Mouse (Mus musculus): ENCODE results near the gene Tesmin. TPM values are rescaled to one million over a fixed set of nuclear protein-coding genes. Genes with fewer than 3 reads are reported as not detected.

The Tesmin gene
- polyA plus RNA-seq, 1 experiment = not detected

GRCm38 (mm10) chr19:3375945-3376495 lies 12.6 kb upstream of the Tesmin start:
- H3K4me1 ChIP-seq (ENCODE audit: control insufficient read depth, insufficient read depth, low read length) = peaks cover 13% of the 10 kb centered on the region
- H3K4me3 ChIP-seq (replicated peaks; ENCODE audit: control insufficient read depth, low read depth, low read length) = no peak overlapping the region
- peak overlapping the region; percentile 74; the same call in 1 of the 2 replicates for H3K27ac ChIP-seq (ENCODE audit: control insufficient read depth, insufficient read depth, low read depth, low read length, poor library complexity)
- 88% methylated on average over 7 of the region's 7 CpGs for WGBS
- no peak for TF ChIP-seq POLR2A (IDR thresholded peaks at IDR 0.05; ENCODE audit: borderline replicate concordance, control insufficient read depth, low read depth, low read length)
- no peak for TF ChIP-seq CTCF (IDR thresholded peaks at IDR 0.05; ENCODE audit: control insufficient read depth, insufficient read depth, low read length)

- peak overlapping the region; percentile 92 for H3K27ac ChIP-seq (ENCODE audit: control insufficient read depth, insufficient read depth, low read depth, low read length, poor library complexity)
- WGBS = 11% methylated on average over 4 of the region's 4 CpGs
Observed at GRCm38 (mm10) chr19:3376966-3377715, 11.5 kb upstream of the Tesmin start.

GRCm38 (mm10) chr19:3378614-3379013 lies 10.0 kb upstream of the Tesmin start:
- H3K27ac ChIP-seq (ENCODE audit: control insufficient read depth, insufficient read depth, low read depth, low read length, poor library complexity) = peak overlapping the region; percentile 92; the same call in 1 of the 2 replicates
- peaks cover 13% of the 10 kb centered on the region for H3K4me1 ChIP-seq (ENCODE audit: control insufficient read depth, insufficient read depth, low read length)
- 63% methylated on average over 3 of the region's 3 CpGs for WGBS
- no peak overlapping the region for H3K4me3 ChIP-seq (replicated peaks; ENCODE audit: control insufficient read depth, low read depth, low read length)
- no peak for TF ChIP-seq POLR2A (IDR thresholded peaks at IDR 0.05; ENCODE audit: borderline replicate concordance, control insufficient read depth, low read depth, low read length)
- no peak for TF ChIP-seq CTCF (IDR thresholded peaks at IDR 0.05; ENCODE audit: control insufficient read depth, insufficient read depth, low read length)

More at GRCm38 (mm10) chr19:3376966-3377715, 11.5 kb upstream of the Tesmin start:
- Histone ChIP-seq H3K4me3 (replicated peaks; ENCODE audit: control insufficient read depth, low read depth, low read length) (peak overlapping the region; percentile 20), H3K4me1 (ENCODE audit: control insufficient read depth, insufficient read depth, low read length) (peaks cover 13% of the 10 kb centered on the region)
- TF ChIP-seq CTCF (IDR thresholded peaks at IDR 0.05; ENCODE audit: control insufficient read depth, insufficient read depth, low read length) (no peak), POLR2A (IDR thresholded peaks at IDR 0.05; ENCODE audit: borderline replicate concordance, control insufficient read depth, low read depth, low read length) (no peak)

- TF ChIP-seq POLR2A (IDR thresholded peaks at IDR 0.05; ENCODE audit: borderline replicate concordance, control insufficient read depth, low read depth, low read length) = no peak
- TF ChIP-seq CTCF (IDR thresholded peaks at IDR 0.05; ENCODE audit: control insufficient read depth, insufficient read depth, low read length) = no peak
- no peaks in the 10 kb centered on the region; the same call in 1 of the 2 replicates for H3K4me1 ChIP-seq (ENCODE audit: control insufficient read depth, insufficient read depth, low read length)
- no peak overlapping the region for H3K27ac ChIP-seq (ENCODE audit: control insufficient read depth, insufficient read depth, low read depth, low read length, poor library complexity)
- WGBS = 51% methylated on average over 6 of the region's 6 CpGs
- no peak overlapping the region for H3K4me3 ChIP-seq (replicated peaks; ENCODE audit: control insufficient read depth, low read depth, low read length)
Observed at GRCm38 (mm10) chr19:3388061-3388460, 596 bp upstream of the Tesmin start.

- TF ChIP-seq CTCF (IDR thresholded peaks at IDR 0.05; ENCODE audit: control insufficient read depth, insufficient read depth, low read length) (peak; percentile 73), POLR2A (IDR thresholded peaks at IDR 0.05; ENCODE audit: borderline replicate concordance, control insufficient read depth, low read depth, low read length) (peak; percentile 29; the same call in 1 of the 2 replicates)
- WGBS = under 1% methylated on average over 43 of the region's 43 CpGs
- Histone ChIP-seq H3K4me1 (ENCODE audit: control insufficient read depth, insufficient read depth, low read length) (no peaks in the 10 kb centered on the region; the same call in 1 of the 2 replicates), H3K27ac (ENCODE audit: control insufficient read depth, insufficient read depth, low read depth, low read length, poor library complexity) (peak overlapping the region; percentile 90), H3K4me3 (replicated peaks; ENCODE audit: control insufficient read depth, low read depth, low read length) (peak overlapping the region; percentile 70)
Observed at GRCm38 (mm10) chr19:3389089-3389488, 432 bp downstream of the Tesmin start.

GRCm38 (mm10) chr19:3392384-3392783 lies 3.7 kb downstream of the Tesmin start:
- TF ChIP-seq CTCF (IDR thresholded peaks at IDR 0.05; ENCODE audit: control insufficient read depth, insufficient read depth, low read length) (no peak), POLR2A (IDR thresholded peaks at IDR 0.05; ENCODE audit: borderline replicate concordance, control insufficient read depth, low read depth, low read length) (no peak)
- Histone ChIP-seq H3K4me1 (ENCODE audit: control insufficient read depth, insufficient read depth, low read length) (no peaks in the 10 kb centered on the region; the same call in 1 of the 2 replicates), H3K27ac (ENCODE audit: control insufficient read depth, insufficient read depth, low read depth, low read length, poor library complexity) (no peak overlapping the region), H3K4me3 (replicated peaks; ENCODE audit: control insufficient read depth, low read depth, low read length) (no peak overlapping the region)
- WGBS = 59% methylated on average over 1 of the region's 1 CpGs

- Histone ChIP-seq H3K4me3 (replicated peaks; ENCODE audit: control insufficient read depth, low read depth, low read length) (no peak overlapping the region), H3K4me1 (ENCODE audit: control insufficient read depth, insufficient read depth, low read length) (no peaks in the 10 kb centered on the region; the same call in 1 of the 2 replicates), H3K27ac (ENCODE audit: control insufficient read depth, insufficient read depth, low read depth, low read length, poor library complexity) (no peak overlapping the region)
- TF ChIP-seq CTCF (IDR thresholded peaks at IDR 0.05; ENCODE audit: control insufficient read depth, insufficient read depth, low read length) = no peak
- TF ChIP-seq POLR2A (IDR thresholded peaks at IDR 0.05; ENCODE audit: borderline replicate concordance, control insufficient read depth, low read depth, low read length) = no peak
- WGBS = 86% methylated on average over 3 of the region's 3 CpGs
Observed at GRCm38 (mm10) chr19:3394216-3394615, 5.6 kb downstream of the Tesmin start.

- Histone ChIP-seq H3K4me1 (ENCODE audit: control insufficient read depth, insufficient read depth, low read length) (peaks cover 19% of the 10 kb centered on the region; the same call in 1 of the 2 replicates), H3K27ac (ENCODE audit: control insufficient read depth, insufficient read depth, low read depth, low read length, poor library complexity) (no peak overlapping the region), H3K4me3 (replicated peaks; ENCODE audit: control insufficient read depth, low read depth, low read length) (no peak overlapping the region)
- 83% methylated on average over 4 of the region's 4 CpGs for WGBS
- TF ChIP-seq POLR2A (IDR thresholded peaks at IDR 0.05; ENCODE audit: borderline replicate concordance, control insufficient read depth, low read depth, low read length) = no peak
- TF ChIP-seq CTCF (IDR thresholded peaks at IDR 0.05; ENCODE audit: control insufficient read depth, insufficient read depth, low read length) = no peak
Observed at GRCm38 (mm10) chr19:3400057-3400456, 11.4 kb downstream of the Tesmin start.

Measured in bone marrow, adult 2 months (tissue).